Mouse (Mus musculus): ENCODE data around the gene Mei1. TPM values are rescaled to one million over a fixed set of nuclear protein-coding genes. Genes with fewer than 3 reads are reported as not detected.
A peak's percentile ranks its signal among the peaks of the same experiment; 100 is the strongest.

The Mei1 gene
- polyA plus RNA-seq (2015; fragmentation: Nextera tagmentation; extraction: Ambion mirVana): not detected in 2 replicates

DNA sequence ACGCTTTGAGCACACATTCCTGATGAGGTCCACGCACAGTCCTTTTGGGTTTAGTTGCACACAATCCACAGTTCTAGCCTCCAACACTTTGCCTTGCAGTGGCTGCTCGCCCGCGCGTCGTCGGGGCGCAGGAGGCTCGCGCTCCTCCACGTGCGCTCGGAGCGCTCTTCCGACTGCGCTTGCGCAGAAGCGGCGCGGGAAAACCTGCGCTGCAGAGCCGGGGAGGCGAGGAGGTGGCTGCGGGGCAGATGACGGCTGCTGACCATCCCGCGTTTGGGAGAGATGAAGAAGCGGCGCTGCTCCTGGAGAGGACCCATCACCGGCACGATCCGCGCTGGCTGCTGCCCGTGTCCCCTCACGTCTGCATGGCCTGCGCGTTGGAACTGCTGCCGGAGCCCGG, at the start of gene Mei1:
Gene Mei1, plus strand, starts transcription at position 99 of the 400 bp plus-strand sequence.
- Histone ChIP-seq H3K36me3 (ENCODE audit: insufficient read depth, low read length) (no peaks in the 10 kb centered on the region), H3K9ac (replicated peaks; ENCODE audit: low read depth) (no peak within 1 kb of the TSS), H3K27ac (ENCODE audit: low read length) (no peak within 1 kb of the TSS), H3K4me3 (ENCODE audit: low read depth, low read length) (no peak within 1 kb of the TSS), H3K4me2 (replicated peaks; ENCODE audit: low read depth, low read length) (no peak within 1 kb of the TSS), H3K4me1 (ENCODE audit: insufficient read depth, low read depth, low read length) (no peaks in the 10 kb centered on the region), H3K27me3 (replicated peaks; ENCODE audit: insufficient read depth, low read length) (peaks cover 10% of the 10 kb centered on the region; the same call in 1 of the 2 replicates), H3K9me3 (ENCODE audit: low read length) (no peaks in the 10 kb centered on the region)
- no peak for TF ChIP-seq CTCF (IDR thresholded peaks at IDR 0.05)
- TF ChIP-seq EP300 (IDR thresholded peaks at IDR 0.05): no peak
- ATAC-seq: no peak
- no peak for DNase-seq (ENCODE audit: low spot score)
- 16% methylated on average over 36 of the region's 40 CpGs for WGBS

- Histone ChIP-seq H3K4me3 (ENCODE audit: low read depth, low read length) (no peak overlapping the region), H3K27me3 (replicated peaks; ENCODE audit: insufficient read depth, low read length) (no peaks in the 10 kb centered on the region), H3K4me1 (ENCODE audit: insufficient read depth, low read depth, low read length) (no peaks in the 10 kb centered on the region), H3K27ac (ENCODE audit: low read length) (0 out of 2 replicates have a peak overlapping the region, but pooled peaks have one; percentile 32), H3K9ac (replicated peaks; ENCODE audit: low read depth) (no peak overlapping the region), H3K4me2 (replicated peaks; ENCODE audit: low read depth, low read length) (no peak overlapping the region), H3K9me3 (ENCODE audit: low read length) (no peaks in the 10 kb centered on the region), H3K36me3 (ENCODE audit: insufficient read depth, low read length) (no peaks in the 10 kb centered on the region)
- WGBS: 49% methylated on average over 13 of the region's 13 CpGs
- DNase-seq (ENCODE audit: low spot score) (peak; percentile 49), ATAC-seq (peak; percentile 65)
- no peak for TF ChIP-seq CTCF (IDR thresholded peaks at IDR 0.05)
- TF ChIP-seq EP300 (IDR thresholded peaks at IDR 0.05): no peak
Measured at GRCm38 (mm10) chr15:82022535-82023088, 47.2 kb upstream of the Mei1 start.

DNA sequence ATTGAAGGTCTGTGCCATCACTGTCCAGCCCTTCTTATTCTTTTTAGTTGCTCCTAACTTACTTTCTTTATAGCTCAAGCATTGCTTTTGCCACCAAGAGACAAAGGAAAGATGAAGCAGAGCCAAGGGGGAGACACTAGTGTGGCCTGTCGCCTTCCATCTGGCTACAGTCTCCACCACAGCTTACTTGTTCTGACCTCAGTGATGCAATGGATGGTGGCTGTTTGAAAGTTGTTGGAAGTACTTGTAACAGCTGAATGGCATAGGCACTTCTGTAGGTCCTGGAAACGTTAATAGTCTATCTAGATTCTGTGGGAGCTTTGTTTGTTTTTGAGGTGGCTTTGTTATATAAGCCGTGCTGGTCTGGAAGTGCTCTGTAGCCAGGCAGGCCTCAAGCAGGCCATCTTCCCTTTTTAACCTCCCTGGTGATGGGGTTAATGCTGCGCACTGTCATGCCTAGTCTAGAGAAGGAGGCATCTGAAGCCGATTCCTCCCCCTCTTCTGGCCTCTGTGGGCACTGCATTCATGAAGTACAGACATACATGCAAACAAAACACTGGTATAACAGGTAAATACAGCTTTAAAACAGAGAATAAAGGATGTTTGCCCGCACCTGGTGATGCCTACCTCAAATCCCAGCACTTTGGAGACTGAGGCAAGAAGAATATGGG, 45.7 kb upstream of the Mei1 start:
- Histone ChIP-seq H3K4me3 (ENCODE audit: low read depth, low read length) (no peak overlapping the region), H3K9me3 (ENCODE audit: low read length) (no peaks in the 10 kb centered on the region), H3K9ac (replicated peaks; ENCODE audit: low read depth) (no peak overlapping the region), H3K27ac (ENCODE audit: low read length) (no peak overlapping the region; the same call in 1 of the 2 replicates), H3K4me2 (replicated peaks; ENCODE audit: low read depth, low read length) (no peak overlapping the region), H3K4me1 (ENCODE audit: insufficient read depth, low read depth, low read length) (no peaks in the 10 kb centered on the region), H3K36me3 (ENCODE audit: insufficient read depth, low read length) (no peaks in the 10 kb centered on the region), H3K27me3 (replicated peaks; ENCODE audit: insufficient read depth, low read length) (no peaks in the 10 kb centered on the region)
- DNase-seq (ENCODE audit: low spot score): peak; percentile 67
- peak; percentile 66 for ATAC-seq
- TF ChIP-seq CTCF (IDR thresholded peaks at IDR 0.05): 0 out of 2 replicates have a peak, but pooled peaks have one; percentile 21
- no peak for TF ChIP-seq EP300 (IDR thresholded peaks at IDR 0.05)
- WGBS: 70% methylated on average over 6 of the region's 6 CpGs

GRCm38 (mm10) chr15:82027276-82027675, 42.5 kb upstream of the Mei1 start:
- H3K27me3 ChIP-seq (replicated peaks; ENCODE audit: insufficient read depth, low read length): no peaks in the 10 kb centered on the region
- no peak for ATAC-seq
- TF ChIP-seq EP300 (IDR thresholded peaks at IDR 0.05) (no peak), CTCF (IDR thresholded peaks at IDR 0.05) (no peak)
- H3K36me3 ChIP-seq (ENCODE audit: insufficient read depth, low read length): no peaks in the 10 kb centered on the region
- WGBS: 83% methylated on average over 7 of the region's 7 CpGs
- H3K4me3 ChIP-seq (ENCODE audit: low read depth, low read length): no peak overlapping the region
- no peak overlapping the region for H3K4me2 ChIP-seq (replicated peaks; ENCODE audit: low read depth, low read length)
- H3K9me3 ChIP-seq (ENCODE audit: low read length): no peaks in the 10 kb centered on the region
- DNase-seq (ENCODE audit: low spot score): no peak
- H3K9ac ChIP-seq (replicated peaks; ENCODE audit: low read depth): no peak overlapping the region
- H3K4me1 ChIP-seq (ENCODE audit: insufficient read depth, low read depth, low read length): no peaks in the 10 kb centered on the region
- H3K27ac ChIP-seq (ENCODE audit: low read length): no peak overlapping the region

DNA sequence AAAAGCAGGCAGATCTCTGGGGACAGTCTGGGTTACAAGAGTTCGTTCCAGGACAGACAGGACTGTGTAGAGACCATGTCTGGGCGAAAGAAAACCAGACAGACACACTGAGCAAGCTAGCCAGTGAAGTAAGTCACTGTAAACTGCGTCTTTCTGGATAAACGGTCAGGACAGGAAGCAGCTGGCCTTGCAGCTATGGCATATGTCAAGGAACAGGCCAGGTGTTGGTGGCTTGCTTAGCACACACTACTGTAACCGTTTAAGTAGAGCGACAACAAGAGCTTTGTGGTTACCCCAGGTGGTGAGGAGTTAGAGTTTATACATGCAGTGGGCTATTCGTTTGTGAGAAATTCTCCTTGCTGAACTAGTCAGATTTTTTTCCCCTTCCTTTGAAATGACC, 42.1 kb upstream of the Mei1 start:
- ATAC-seq (no peak), DNase-seq (ENCODE audit: low spot score) (no peak)
- 84% methylated on average over 7 of the region's 7 CpGs for WGBS
- TF ChIP-seq EP300 (IDR thresholded peaks at IDR 0.05): no peak
- no peak for TF ChIP-seq CTCF (IDR thresholded peaks at IDR 0.05)
- Histone ChIP-seq H3K9ac (replicated peaks; ENCODE audit: low read depth) (no peak overlapping the region), H3K9me3 (ENCODE audit: low read length) (no peaks in the 10 kb centered on the region), H3K4me3 (ENCODE audit: low read depth, low read length) (no peak overlapping the region), H3K36me3 (ENCODE audit: insufficient read depth, low read length) (no peaks in the 10 kb centered on the region), H3K27ac (ENCODE audit: low read length) (no peak overlapping the region), H3K4me1 (ENCODE audit: insufficient read depth, low read depth, low read length) (no peaks in the 10 kb centered on the region), H3K27me3 (replicated peaks; ENCODE audit: insufficient read depth, low read length) (no peaks in the 10 kb centered on the region), H3K4me2 (replicated peaks; ENCODE audit: low read depth, low read length) (no peak overlapping the region)

- DNase-seq (ENCODE audit: low spot score): no peak
- Histone ChIP-seq H3K27ac (ENCODE audit: low read length) (no peak overlapping the region), H3K27me3 (replicated peaks; ENCODE audit: insufficient read depth, low read length) (no peaks in the 10 kb centered on the region), H3K36me3 (ENCODE audit: insufficient read depth, low read length) (peaks cover 4% of the 10 kb centered on the region; the same call in 1 of the 2 replicates), H3K4me3 (ENCODE audit: low read depth, low read length) (no peak overlapping the region), H3K4me2 (replicated peaks; ENCODE audit: low read depth, low read length) (no peak overlapping the region), H3K9me3 (ENCODE audit: low read length) (no peaks in the 10 kb centered on the region), H3K4me1 (ENCODE audit: insufficient read depth, low read depth, low read length) (no peaks in the 10 kb centered on the region), H3K9ac (replicated peaks; ENCODE audit: low read depth) (no peak overlapping the region)
- ATAC-seq: no peak
- no peak for TF ChIP-seq EP300 (IDR thresholded peaks at IDR 0.05)
- no peak for TF ChIP-seq CTCF (IDR thresholded peaks at IDR 0.05)
- 85% methylated on average over 7 of the region's 7 CpGs for WGBS
Measured at GRCm38 (mm10) chr15:82032386-82032785, 37.4 kb upstream of the Mei1 start.

Measured in lung, postnatal 0 days (tissue).